Mouse (Mus musculus) hindbrain, embryonic 15.5 days (tissue): ENCODE data around the gene Zfp219. TPM values are rescaled to one million over a fixed set of nuclear protein-coding genes. Genes with fewer than 3 reads are reported as not detected.

Source experiments
- ATAC-seq: fragments of 200-750 bp; cut with Nextera tagmentation; 2 replicates; pipeline ENCODE4 v1.8.0; 2017; ENCODE audit warnings: low read depth, moderate number of reproducible peaks, moderate TSS enrichment; ENCODE audit not compliant: low FRiP score
- H3K27ac ChIP-seq: fragments of 300-500 bp; sonication (generic); replicated peaks from 2 replicates; pipeline ENCODE4 v1.5.1; 2015; ENCODE audit warnings: mild to moderate bottlenecking, inconsistent platforms
- H3K27me3 ChIP-seq: fragments of 300-500 bp; sonication (generic); 2 replicates; pipeline ENCODE4 v1.6.1; 2015; ENCODE audit warnings: control low read depth, inconsistent platforms
- H3K36me3 ChIP-seq: fragments of 300-500 bp; sonication (generic); 2 replicates; pipeline ENCODE4 v1.6.1; 2015; ENCODE audit warnings: control low read depth, inconsistent platforms
- H3K4me1 ChIP-seq: fragments of 300-500 bp; sonication (generic); replicated peaks from 2 replicates; pipeline ENCODE4 v1.6.1; 2015; ENCODE audit warnings: control low read depth, inconsistent platforms
- H3K4me2 ChIP-seq: fragments of 300-500 bp; sonication (generic); 2 replicates; pipeline ENCODE4 v1.6.1; 2015; ENCODE audit warnings: moderate library complexity, mild to moderate bottlenecking, inconsistent platforms
- H3K4me3 ChIP-seq: fragments of 300-500 bp; sonication (generic); 2 replicates; pipeline ENCODE4 v1.5.1; 2015; ENCODE audit warnings: mild to moderate bottlenecking, inconsistent platforms
- H3K9ac ChIP-seq: fragments of 300-500 bp; sonication (generic); 2 replicates; pipeline ENCODE4 v1.6.1; 2015; ENCODE audit warnings: inconsistent platforms
- H3K9me3 ChIP-seq: fragments of 300-500 bp; sonication (generic); 2 replicates; pipeline ENCODE4 v1.6.1; 2016; ENCODE audit warnings: control low read depth, inconsistent platforms
- WGBS: fragments of 180-500 bp; shearing (Covaris S2); methylation state at CpG from one replicate; pipeline ENCODE4 v1.1.7; 2015; 5-methylcytosine and 5-hydroxymethylcytosine counted together
- polyA plus RNA-seq: library from polyadenylated mRNA; unstranded; fragments of >200 nt; fragmentation: Nextera tagmentation; extraction: Ambion mirVana; gene quantifications from 2 replicates; pipeline ENCODE4 v1.2.1, GENCODE M21; 2015

Zfp219 gene
- polyA plus RNA-seq, 1 experiment from 2014 or later, result 38.2 TPM

- no peaks in the 10 kb centered on the region for H3K36me3 ChIP-seq
- 92% methylated on average over 4 of the region's 4 CpGs for WGBS
- ATAC-seq, result no peak
- H3K27me3 ChIP-seq, result no peaks in the 10 kb centered on the region
- H3K9ac ChIP-seq, result no peak overlapping the region
- no peaks in the 10 kb centered on the region for H3K9me3 ChIP-seq
- no peak overlapping the region for H3K27ac ChIP-seq
- H3K4me2 ChIP-seq, result no peak overlapping the region
- peaks cover 19% of the 10 kb centered on the region for H3K4me1 ChIP-seq
- H3K4me3 ChIP-seq, result no peak overlapping the region
Observed at GRCm38 (mm10) chr14:52026342-52026741, 5.8 kb upstream of the Zfp219 start.

DNA sequence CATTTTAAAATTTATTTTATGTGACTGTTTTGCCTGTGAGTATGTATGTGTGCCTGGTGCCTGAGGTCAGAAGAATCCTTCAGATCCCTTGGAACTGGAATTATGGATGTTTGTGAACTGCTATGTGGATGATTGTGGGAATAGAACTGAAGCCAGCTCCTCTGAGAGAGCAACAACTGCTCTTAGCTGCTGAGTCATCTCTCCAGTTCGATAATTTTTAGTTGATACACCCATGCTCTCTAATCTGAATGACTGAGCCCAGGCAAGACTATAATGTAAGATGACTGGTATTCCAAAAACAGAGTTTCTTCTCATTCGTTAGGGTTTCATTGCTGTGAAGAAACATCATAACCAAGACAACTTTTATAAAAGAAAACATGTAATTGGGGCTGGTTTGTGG lies 3.6 kb upstream of the Zfp219 start:
- H3K27me3 ChIP-seq, result no peaks in the 10 kb centered on the region
- ATAC-seq, result no peak
- H3K36me3 ChIP-seq, result no peaks in the 10 kb centered on the region
- no peaks in the 10 kb centered on the region for H3K9me3 ChIP-seq
- WGBS, result 87% methylated on average over 2 of the region's 2 CpGs
- no peak overlapping the region for H3K4me3 ChIP-seq
- no peak overlapping the region for H3K4me2 ChIP-seq
- no peak overlapping the region for H3K9ac ChIP-seq
- H3K4me1 ChIP-seq, result peaks cover 29% of the 10 kb centered on the region
- no peak overlapping the region for H3K27ac ChIP-seq

DNA sequence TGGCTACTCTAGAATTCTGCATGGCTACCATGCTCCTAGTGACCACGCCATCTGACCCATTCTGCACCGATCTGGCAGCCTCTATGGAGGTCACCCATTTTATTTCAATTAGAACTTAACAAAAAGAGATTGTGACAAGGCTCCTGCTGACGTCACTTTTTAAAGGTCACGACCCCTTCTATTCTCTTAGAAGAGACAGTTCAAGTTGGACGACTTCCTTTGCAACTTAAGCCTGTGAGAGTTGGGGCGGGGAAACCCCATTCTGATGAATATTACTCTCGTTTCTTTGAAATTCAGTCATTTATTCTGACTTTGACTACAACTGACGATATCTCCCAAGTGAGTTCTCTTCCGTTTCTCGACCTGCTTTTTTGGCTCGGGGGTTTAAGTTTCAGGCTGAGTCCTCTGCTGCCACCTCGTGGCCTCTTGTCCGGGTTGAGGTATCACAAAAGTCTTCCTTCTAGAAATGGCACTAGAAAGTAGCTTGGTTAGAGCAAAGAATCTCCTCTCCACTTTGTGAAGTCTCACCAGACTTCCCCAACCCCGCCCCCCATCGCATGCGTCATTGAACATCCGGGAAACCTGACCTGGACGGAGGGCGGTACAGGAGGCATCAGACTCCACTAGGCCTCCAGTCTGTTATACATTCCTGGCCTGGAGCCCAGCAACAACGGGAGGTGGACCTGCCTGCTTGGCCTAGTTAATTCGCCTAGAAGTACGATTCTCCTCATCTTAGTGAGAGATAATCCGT lies 2.4 kb upstream of the Zfp219 start:
- Histone ChIP-seq H3K27me3 (no peaks in the 10 kb centered on the region), H3K9ac (0 out of 2 replicates have a peak overlapping the region, but pooled peaks have one; percentile 8), H3K27ac (peak overlapping the region; percentile 78), H3K4me1 (peaks cover 41% of the 10 kb centered on the region), H3K9me3 (no peaks in the 10 kb centered on the region), H3K4me3 (peak overlapping the region; percentile 21), H3K36me3 (no peaks in the 10 kb centered on the region), H3K4me2 (peak overlapping the region; percentile 48)
- ATAC-seq, result 0 out of 2 replicates have a peak, but pooled peaks have one; percentile 12
- WGBS, result 2% methylated on average over 23 of the region's 23 CpGs

DNA sequence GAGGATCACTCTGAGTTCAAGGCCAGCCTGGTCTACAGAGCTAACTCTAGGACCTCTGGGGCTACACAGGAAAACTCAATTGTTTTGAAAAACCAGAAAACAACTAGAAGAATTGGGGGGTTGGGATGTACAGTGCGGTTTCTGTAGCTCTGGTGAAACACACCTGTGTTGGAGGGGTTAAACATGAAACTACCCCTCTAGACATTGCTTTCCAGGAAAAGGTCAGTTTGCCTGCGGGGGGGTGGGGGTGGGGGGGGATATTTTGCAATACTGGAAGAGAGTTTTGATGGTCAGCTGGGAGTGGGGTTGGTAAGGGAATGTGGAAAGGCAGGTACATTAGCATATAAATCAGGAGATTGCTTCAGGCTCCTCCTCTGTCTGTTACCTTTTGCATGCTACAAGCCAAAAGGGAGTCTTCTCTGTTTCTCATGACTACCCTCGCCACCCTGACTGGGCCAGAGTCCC lies 1.7 kb upstream of the Zfp219 start:
- Histone ChIP-seq H3K27me3 (no peaks in the 10 kb centered on the region), H3K4me2 (peak overlapping the region; percentile 48; the same call in 1 of the 2 replicates), H3K4me1 (peaks cover 45% of the 10 kb centered on the region), H3K9me3 (no peaks in the 10 kb centered on the region), H3K36me3 (no peaks in the 10 kb centered on the region), H3K27ac (peak overlapping the region; percentile 78; the same call in 1 of the 2 replicates), H3K9ac (no peak overlapping the region), H3K4me3 (no peak overlapping the region)
- 64% methylated on average over 3 of the region's 3 CpGs for WGBS
- ATAC-seq, result no peak

DNA sequence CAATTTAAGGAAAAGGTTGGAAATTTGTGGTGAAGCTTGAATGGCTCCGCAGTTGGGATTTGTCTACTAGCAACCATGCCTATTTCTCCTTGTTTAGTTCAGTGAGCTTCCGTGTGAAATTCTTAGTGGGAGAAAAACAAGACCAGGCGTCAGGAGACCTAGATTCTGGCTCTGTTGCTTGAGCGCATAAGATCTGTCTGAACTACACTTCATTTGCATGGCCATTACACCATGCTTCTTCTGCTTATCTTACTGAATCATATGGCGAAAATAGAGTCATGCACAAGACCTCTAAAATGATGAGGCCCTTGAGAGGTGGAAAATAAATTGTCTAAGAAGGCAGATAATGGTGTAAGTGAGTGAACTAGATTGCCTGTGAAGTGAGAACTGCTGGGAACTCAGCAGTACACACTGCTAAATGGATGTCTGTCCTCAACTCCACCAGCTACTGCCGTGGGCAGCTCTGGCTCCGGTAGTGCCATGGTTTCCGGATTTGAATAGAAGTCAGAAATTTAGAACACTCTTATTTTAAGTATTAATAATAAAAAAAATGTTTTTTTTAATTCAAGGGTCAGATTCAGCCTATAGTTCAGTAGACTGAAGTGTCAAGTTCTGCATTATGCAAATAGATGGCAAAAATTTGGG lies 1.2 kb upstream of the Zfp219 start:
- no peaks in the 10 kb centered on the region for H3K27me3 ChIP-seq
- H3K36me3 ChIP-seq, result no peaks in the 10 kb centered on the region
- H3K9me3 ChIP-seq, result no peaks in the 10 kb centered on the region
- H3K27ac ChIP-seq, result 0 out of 2 replicates have a peak overlapping the region, but pooled peaks have one; percentile 99
- peak overlapping the region; percentile 68; the same call in 1 of the 2 replicates for H3K4me2 ChIP-seq
- ATAC-seq, result no peak
- H3K4me1 ChIP-seq, result peaks cover 46% of the 10 kb centered on the region
- no peak overlapping the region for H3K9ac ChIP-seq
- H3K4me3 ChIP-seq, result no peak overlapping the region
- 88% methylated on average over 8 of the region's 8 CpGs for whole genome bisulfite sequencing

DNA sequence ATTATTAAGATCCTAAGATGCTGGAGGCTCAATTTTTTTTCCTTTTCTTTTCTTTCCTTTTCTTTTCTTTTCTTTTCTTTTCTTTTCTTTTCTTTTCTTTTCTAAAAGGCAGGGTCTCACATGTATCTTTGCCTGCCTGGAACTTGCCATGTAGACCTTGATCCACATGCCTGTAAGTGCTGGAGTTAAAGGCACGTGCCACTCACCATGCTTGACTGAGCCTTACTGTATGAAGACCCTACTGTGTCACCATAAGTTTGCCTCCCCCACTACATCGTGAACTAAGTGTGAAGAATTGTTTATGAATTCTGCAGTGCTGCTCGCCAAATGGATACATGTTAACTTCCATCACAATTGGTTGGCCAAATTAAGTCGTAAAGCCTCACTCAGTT lies 601 bp upstream of the Zfp219 start:
- Histone ChIP-seq H3K4me3 (peak overlapping the region; percentile 72; the same call in 1 of the 2 replicates), H3K9me3 (no peaks in the 10 kb centered on the region), H3K27ac (peak overlapping the region; percentile 99), H3K27me3 (no peaks in the 10 kb centered on the region), H3K9ac (no peak overlapping the region), H3K4me2 (peak overlapping the region; percentile 68), H3K4me1 (peaks cover 51% of the 10 kb centered on the region), H3K36me3 (no peaks in the 10 kb centered on the region)
- ATAC-seq, result no peak
- WGBS, result 60% methylated on average over 4 of the region's 4 CpGs

DNA sequence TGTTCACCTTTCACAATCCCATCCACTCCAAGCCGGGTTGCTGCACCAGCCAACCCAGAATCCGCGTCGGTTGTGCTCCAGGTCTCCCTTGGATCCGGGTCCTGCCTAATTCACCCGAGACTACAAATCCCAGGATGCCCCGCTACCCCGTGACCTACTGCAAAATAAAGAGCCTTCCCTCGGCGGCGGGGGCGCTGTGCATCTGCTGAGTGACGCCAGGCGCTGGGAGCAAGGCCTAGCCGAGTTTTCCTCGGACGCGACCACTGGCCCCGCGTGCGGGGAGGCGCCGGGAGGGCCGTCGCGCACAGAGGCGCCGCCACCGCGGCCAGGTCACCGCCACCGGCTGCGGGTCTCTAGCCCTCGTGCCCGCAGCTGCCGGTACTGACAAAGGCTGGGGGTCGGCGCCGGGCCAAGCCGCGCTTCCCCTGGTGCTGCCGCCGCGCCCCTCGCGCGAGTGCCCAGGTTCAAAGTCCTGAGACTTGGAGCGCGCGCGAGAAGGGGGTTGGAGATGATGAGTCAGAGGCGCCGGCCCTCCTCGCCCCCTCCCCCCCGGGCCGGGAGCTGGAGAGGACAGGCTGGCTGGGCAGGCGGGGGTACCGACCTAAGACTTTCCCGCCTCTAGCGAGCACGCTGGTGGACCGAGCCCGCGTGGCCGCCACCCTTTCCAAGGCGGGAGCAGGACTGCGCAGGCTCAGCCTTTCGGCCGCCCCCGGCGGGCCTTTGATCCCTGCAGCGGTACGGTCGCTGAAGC lies 768 bp downstream of the Zfp219 start:
- ATAC-seq, result peak; percentile 89
- H3K4me2 ChIP-seq, result peak overlapping the region; percentile 68
- no peaks in the 10 kb centered on the region for H3K36me3 ChIP-seq
- H3K9ac ChIP-seq, result peak overlapping the region; percentile 93
- no peaks in the 10 kb centered on the region for H3K9me3 ChIP-seq
- peaks cover 63% of the 10 kb centered on the region for H3K4me1 ChIP-seq
- WGBS, result under 1% methylated on average over 71 of the region's 74 CpGs
- H3K4me3 ChIP-seq, result peak overlapping the region; percentile 72
- H3K27me3 ChIP-seq, result no peaks in the 10 kb centered on the region
- H3K27ac ChIP-seq, result peak overlapping the region; percentile 99

GRCm38 (mm10) chr14:52019051-52019589 lies 1.4 kb downstream of the Zfp219 start:
- peak overlapping the region; percentile 68 for H3K4me2 ChIP-seq
- no peaks in the 10 kb centered on the region for H3K27me3 ChIP-seq
- H3K9ac ChIP-seq, result peak overlapping the region; percentile 93
- H3K9me3 ChIP-seq, result no peaks in the 10 kb centered on the region
- 32% methylated on average over 12 of the region's 12 CpGs for WGBS
- H3K36me3 ChIP-seq, result no peaks in the 10 kb centered on the region
- H3K4me1 ChIP-seq, result peaks cover 63% of the 10 kb centered on the region
- H3K27ac ChIP-seq, result peak overlapping the region; percentile 99
- peak overlapping the region; percentile 72 for H3K4me3 ChIP-seq
- ATAC-seq, result no peak

GRCm38 (mm10) chr14:52018248-52019050 lies 2.1 kb downstream of the Zfp219 start:
- Histone ChIP-seq H3K4me3 (peak overlapping the region; percentile 72), H3K36me3 (no peaks in the 10 kb centered on the region), H3K4me1 (peaks cover 62% of the 10 kb centered on the region), H3K27me3 (no peaks in the 10 kb centered on the region), H3K9ac (peak overlapping the region; percentile 93), H3K9me3 (no peaks in the 10 kb centered on the region), H3K27ac (peak overlapping the region; percentile 99; the same call in 1 of the 2 replicates), H3K4me2 (peak overlapping the region; percentile 68)
- ATAC-seq, result no peak
- WGBS, result 87% methylated on average over 15 of the region's 15 CpGs

DNA sequence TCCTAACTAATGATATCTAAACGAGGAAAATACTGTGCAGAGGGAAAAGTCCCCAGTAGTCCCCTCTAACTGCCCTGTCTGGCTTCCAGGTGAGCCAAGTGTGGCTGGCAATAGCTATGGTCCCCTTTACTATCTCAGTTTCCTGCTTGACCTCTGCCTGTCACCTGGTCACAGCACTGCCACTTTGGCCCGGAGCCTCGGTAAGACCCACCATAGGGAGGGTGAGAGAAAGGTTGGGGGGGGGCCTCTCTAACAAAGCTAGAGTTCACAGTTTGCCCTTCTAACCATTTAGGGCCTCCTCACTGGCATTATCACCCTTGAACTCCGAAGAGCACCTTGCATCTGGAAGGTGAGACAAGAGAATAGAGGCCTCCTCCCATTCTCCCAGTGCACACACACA lies 2.9 kb downstream of the Zfp219 start:
- Histone ChIP-seq H3K4me1 (peaks cover 63% of the 10 kb centered on the region), H3K4me2 (no peak overlapping the region), H3K9me3 (no peaks in the 10 kb centered on the region), H3K27ac (no peak overlapping the region), H3K36me3 (no peaks in the 10 kb centered on the region), H3K9ac (no peak overlapping the region), H3K4me3 (no peak overlapping the region), H3K27me3 (no peaks in the 10 kb centered on the region)
- ATAC-seq, result no peak
- WGBS, result 85% methylated on average over 4 of the region's 4 CpGs
